Mouse (Mus musculus) spleen, postnatal 0 days (tissue): ENCODE data around the gene Gm3468. TPM values are rescaled to one million over a fixed set of nuclear protein-coding genes. Genes with fewer than 3 reads are reported as not detected.

Experiments
- polyA plus RNA-seq: library from polyadenylated mRNA; unstranded; fragments of >200 nt; fragmentation: Nextera tagmentation; extraction: Ambion mirVana; gene quantifications from 2 replicates; pipeline ENCODE4 v1.2.1, GENCODE M21; 2015

The Gm3468 gene
- polyA plus RNA-seq, result 0.23 and 0.47 TPM in 2 replicates

DNA sequence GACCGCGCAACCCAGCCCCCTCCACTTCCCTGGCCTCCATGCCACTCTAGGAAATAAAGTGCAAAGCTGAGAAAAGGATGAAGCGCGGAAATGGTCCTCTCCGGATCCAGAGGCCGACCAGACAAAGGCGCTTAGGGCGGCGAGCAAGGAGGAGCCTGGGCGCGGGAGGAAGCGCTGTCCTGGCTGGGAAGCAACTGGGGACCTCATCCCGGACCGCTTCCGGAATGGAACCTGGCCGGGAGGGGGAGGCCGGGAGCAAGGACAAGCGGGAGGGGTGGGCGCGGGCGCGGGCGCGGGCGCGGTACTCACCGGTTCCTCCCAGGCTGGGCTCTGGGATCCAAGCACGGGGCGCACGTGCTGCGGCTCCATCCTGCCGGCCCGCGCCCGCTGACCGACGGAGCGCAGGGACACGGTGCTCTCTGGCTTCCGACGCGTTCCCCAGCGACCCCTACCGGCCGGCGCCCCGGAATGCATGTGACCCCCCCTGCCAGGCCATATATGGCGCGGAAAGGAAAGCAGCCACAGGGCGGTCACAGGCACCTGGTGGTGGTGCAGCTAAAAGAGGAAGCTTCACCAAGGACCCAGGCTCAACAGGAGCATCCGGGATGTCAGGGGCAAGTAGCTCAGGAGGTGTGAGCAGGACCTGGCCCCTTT, at the start of gene Gm3468:
TSS of gene Gm3468 (minus strand) at position 394 of the 654 bp plus-strand sequence.

DNA sequence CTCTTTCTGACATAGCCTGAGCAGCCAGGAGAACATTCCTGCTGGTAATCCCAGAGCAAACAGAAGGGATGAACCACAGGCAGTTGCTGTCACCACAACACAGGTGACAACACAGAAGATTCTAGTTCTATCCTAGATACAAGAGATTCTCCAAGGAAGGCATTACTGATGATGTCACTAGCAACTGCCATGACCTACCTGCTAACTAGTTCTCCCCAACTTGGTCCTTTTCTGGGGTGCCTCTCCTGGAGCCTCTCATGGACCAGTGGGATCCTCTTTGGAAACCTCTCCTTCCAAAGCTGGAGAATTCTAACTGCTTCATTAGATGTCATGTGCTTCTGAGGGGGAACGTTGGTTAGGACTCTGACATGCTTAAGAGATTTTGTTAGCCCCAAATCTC, 17.2 kb upstream of the Gm3468 start, which contains the start of gene Gm3476:
TSS of gene Gm3476 (minus strand) at position 101 of the 400 bp plus-strand sequence.

DNA sequence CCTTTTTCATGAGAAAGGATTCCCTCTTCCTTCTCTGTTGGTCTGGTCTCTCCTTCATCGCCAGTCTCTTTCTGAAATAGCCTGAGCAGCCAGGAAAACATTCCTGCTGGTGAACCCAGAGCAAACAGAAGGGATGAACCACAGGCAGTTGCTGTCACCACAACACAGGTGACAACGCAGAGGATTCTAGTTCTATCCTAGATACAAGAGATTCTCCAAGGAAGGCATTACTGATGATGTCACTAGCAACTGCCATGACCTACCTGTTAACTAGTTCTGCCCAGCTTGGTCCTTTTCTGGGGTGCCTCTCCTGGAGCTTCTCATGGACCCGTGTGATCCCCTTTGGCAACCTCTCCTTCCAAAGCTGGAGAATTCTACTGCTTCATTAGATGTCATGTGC, 14.6 kb downstream of the Gm3468 start, which contains the start of gene Gm8206:
TSS of gene Gm8206 (minus strand) at position 101 of the 400 bp plus-strand sequence.

DNA sequence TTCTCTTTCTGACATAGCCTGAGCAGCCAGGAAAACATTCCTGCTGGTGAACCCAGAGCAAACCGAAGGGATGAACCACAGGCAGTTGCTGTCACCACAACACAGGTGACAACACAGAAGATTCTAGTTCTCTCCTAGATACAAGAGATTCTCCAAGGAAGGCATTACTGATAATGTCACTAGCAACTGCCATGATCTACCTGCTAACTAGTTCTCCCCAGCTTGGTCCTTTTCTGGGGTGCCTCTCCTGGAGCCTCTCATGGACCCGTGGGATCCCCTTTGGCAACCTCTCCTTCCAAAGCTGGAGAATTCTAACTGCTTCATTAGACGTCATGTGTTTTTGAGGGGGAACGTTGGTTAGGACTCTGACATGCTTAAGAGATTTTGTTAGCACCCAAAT, 50.3 kb downstream of the Gm3468 start, which contains the start of gene Gm6337:
TSS of gene Gm6337 (minus strand) at position 101 of the 400 bp plus-strand sequence.

Other genes with a start within 250 kb of the Gm3468 start
- 0.06 and 0.08 TPM in 2 replicates for gene Gm8237, start 228.3 kb downstream of the Gm3468 start, polyA plus RNA-seq
- gene Gm3248, start 146.9 kb downstream of the Gm3468 start, polyA plus RNA-seq, result 0.18 and 0.23 TPM in 2 replicates
- not detected in 2 replicates for gene Gm3453, start 129.5 kb downstream of the Gm3468 start, polyA plus RNA-seq
- gene Gm6337, start 50.4 kb downstream of the Gm3468 start, polyA plus RNA-seq, result not detected in 2 replicates
- not detected in 2 replicates for gene Gm8206, start 14.7 kb downstream of the Gm3468 start, polyA plus RNA-seq
- gene Gm3476, start 17.1 kb upstream of the Gm3468 start, polyA plus RNA-seq, result not detected in 2 replicates
- not detected in 2 replicates for gene Gm21560, start 110.6 kb upstream of the Gm3468 start, polyA plus RNA-seq
- 0.19 TPM in 1 of 2 replicates, not detected in the other for gene Gm3411, start 178.6 kb upstream of the Gm3468 start, polyA plus RNA-seq
- gene Gm21103, start 196.2 kb upstream of the Gm3468 start, polyA plus RNA-seq, result not detected in 2 replicates
- gene Gm3618, start 235.0 kb upstream of the Gm3468 start, polyA plus RNA-seq, result not detected in 2 replicates